Mouse (Mus musculus): ENCODE results near the gene Ccdc85b. TPM values are rescaled to one million over a fixed set of nuclear protein-coding genes. Genes with fewer than 3 reads are reported as not detected.

Gene Ccdc85b
- polyA plus RNA-seq, 1 experiment from 2014 or later: 7.7 TPM

GRCm38 (mm10) chr19:5418750-5419466 is 38.8 kb downstream of the Ccdc85b start:
- H3K9ac ChIP-seq (ENCODE audit: low read length): no peak overlapping the region
- no peaks in the 10 kb centered on the region for H3K27me3 ChIP-seq (ENCODE audit: control insufficient read depth, insufficient read depth, low read depth, low read length)
- no peak for ATAC-seq (ENCODE audit: low read depth)
- 94% methylated on average over 8 of the region's 8 CpGs for WGBS
- no peak overlapping the region for H3K4me3 ChIP-seq (ENCODE audit: low read length)
- no peak overlapping the region for H3K4me2 ChIP-seq (ENCODE audit: low read depth, low read length)
- H3K27ac ChIP-seq (ENCODE audit: low read length): no peak overlapping the region
- H3K9me3 ChIP-seq (ENCODE audit: control insufficient read depth, low read length): no peaks in the 10 kb centered on the region
- H3K4me1 ChIP-seq (replicated peaks; ENCODE audit: control insufficient read depth, insufficient read depth, low read length): peaks cover 10% of the 10 kb centered on the region
- H3K36me3 ChIP-seq (ENCODE audit: control insufficient read depth, insufficient read depth, low read length): peaks cover 15% of the 10 kb centered on the region; the same call in 1 of the 2 replicates

GRCm38 (mm10) chr19:5414534-5414957 is 43.1 kb downstream of the Ccdc85b start:
- H3K27ac ChIP-seq (ENCODE audit: low read length): no peak overlapping the region
- no peaks in the 10 kb centered on the region; the same call in 1 of the 2 replicates for H3K36me3 ChIP-seq (ENCODE audit: control insufficient read depth, insufficient read depth, low read length)
- no peaks in the 10 kb centered on the region; the same call in 1 of the 2 replicates for H3K4me1 ChIP-seq (replicated peaks; ENCODE audit: control insufficient read depth, insufficient read depth, low read length)
- no peaks in the 10 kb centered on the region for H3K9me3 ChIP-seq (ENCODE audit: control insufficient read depth, low read length)
- no peak overlapping the region for H3K4me3 ChIP-seq (ENCODE audit: low read length)
- no peak for ATAC-seq (ENCODE audit: low read depth)
- no peaks in the 10 kb centered on the region for H3K27me3 ChIP-seq (ENCODE audit: control insufficient read depth, insufficient read depth, low read depth, low read length)
- 68% methylated on average over 2 of the region's 2 CpGs for WGBS
- no peak overlapping the region for H3K9ac ChIP-seq (ENCODE audit: low read length)
- no peak overlapping the region for H3K4me2 ChIP-seq (ENCODE audit: low read depth, low read length)

GRCm38 (mm10) chr19:5413840-5414239 is 43.9 kb downstream of the Ccdc85b start:
- Histone ChIP-seq H3K27ac (ENCODE audit: low read length) (no peak overlapping the region), H3K27me3 (ENCODE audit: control insufficient read depth, insufficient read depth, low read depth, low read length) (no peaks in the 10 kb centered on the region), H3K9ac (ENCODE audit: low read length) (no peak overlapping the region), H3K9me3 (ENCODE audit: control insufficient read depth, low read length) (no peaks in the 10 kb centered on the region), H3K4me1 (replicated peaks; ENCODE audit: control insufficient read depth, insufficient read depth, low read length) (no peaks in the 10 kb centered on the region; the same call in 1 of the 2 replicates), H3K4me2 (ENCODE audit: low read depth, low read length) (no peak overlapping the region), H3K36me3 (ENCODE audit: control insufficient read depth, insufficient read depth, low read length) (no peaks in the 10 kb centered on the region; the same call in 1 of the 2 replicates), H3K4me3 (ENCODE audit: low read length) (no peak overlapping the region)
- ATAC-seq (ENCODE audit: low read depth): no peak
- 70% methylated on average over 4 of the region's 4 CpGs for WGBS

- WGBS: 45% methylated on average over 5 of the region's 5 CpGs
- H3K27me3 ChIP-seq (ENCODE audit: control insufficient read depth, insufficient read depth, low read depth, low read length): no peaks in the 10 kb centered on the region
- peaks cover 12% of the 10 kb centered on the region for H3K4me1 ChIP-seq (replicated peaks; ENCODE audit: control insufficient read depth, insufficient read depth, low read length)
- no peaks in the 10 kb centered on the region for H3K36me3 ChIP-seq (ENCODE audit: control insufficient read depth, insufficient read depth, low read length)
- H3K9me3 ChIP-seq (ENCODE audit: control insufficient read depth, low read length): no peaks in the 10 kb centered on the region
- no peak overlapping the region for H3K27ac ChIP-seq (ENCODE audit: low read length)
- no peak overlapping the region for H3K4me2 ChIP-seq (ENCODE audit: low read depth, low read length)
- H3K4me3 ChIP-seq (ENCODE audit: low read length): no peak overlapping the region
- no peak overlapping the region for H3K9ac ChIP-seq (ENCODE audit: low read length)
- ATAC-seq (ENCODE audit: low read depth): no peak
Measured at GRCm38 (mm10) chr19:5411961-5412360, 45.7 kb downstream of the Ccdc85b start.

- Histone ChIP-seq H3K9me3 (ENCODE audit: control insufficient read depth, low read length) (no peaks in the 10 kb centered on the region), H3K4me2 (ENCODE audit: low read depth, low read length) (no peak overlapping the region), H3K36me3 (ENCODE audit: control insufficient read depth, insufficient read depth, low read length) (no peaks in the 10 kb centered on the region), H3K27me3 (ENCODE audit: control insufficient read depth, insufficient read depth, low read depth, low read length) (no peaks in the 10 kb centered on the region), H3K9ac (ENCODE audit: low read length) (no peak overlapping the region), H3K4me1 (replicated peaks; ENCODE audit: control insufficient read depth, insufficient read depth, low read length) (peaks cover 12% of the 10 kb centered on the region), H3K4me3 (ENCODE audit: low read length) (no peak overlapping the region), H3K27ac (ENCODE audit: low read length) (no peak overlapping the region)
- WGBS: 47% methylated on average over 5 of the region's 5 CpGs
- peak; percentile 24; the same call in 1 of the 2 replicates for ATAC-seq (ENCODE audit: low read depth)
Measured at GRCm38 (mm10) chr19:5410641-5411040, 47.1 kb downstream of the Ccdc85b start.

- 53% methylated on average over 5 of the region's 5 CpGs for WGBS
- no peaks in the 10 kb centered on the region for H3K9me3 ChIP-seq (ENCODE audit: control insufficient read depth, low read length)
- no peak overlapping the region for H3K9ac ChIP-seq (ENCODE audit: low read length)
- H3K27me3 ChIP-seq (ENCODE audit: control insufficient read depth, insufficient read depth, low read depth, low read length): no peaks in the 10 kb centered on the region
- peak overlapping the region; percentile 14; the same call in 1 of the 2 replicates for H3K27ac ChIP-seq (ENCODE audit: low read length)
- H3K4me2 ChIP-seq (ENCODE audit: low read depth, low read length): no peak overlapping the region
- no peak overlapping the region for H3K4me3 ChIP-seq (ENCODE audit: low read length)
- ATAC-seq (ENCODE audit: low read depth): 0 out of 2 replicates have a peak, but pooled peaks have one; percentile 16
- peaks cover 12% of the 10 kb centered on the region for H3K4me1 ChIP-seq (replicated peaks; ENCODE audit: control insufficient read depth, insufficient read depth, low read length)
- H3K36me3 ChIP-seq (ENCODE audit: control insufficient read depth, insufficient read depth, low read length): no peaks in the 10 kb centered on the region
Measured at GRCm38 (mm10) chr19:5409068-5409467, 48.6 kb downstream of the Ccdc85b start.

GRCm38 (mm10) chr19:5408057-5409001 is 49.4 kb downstream of the Ccdc85b start:
- no peak for ATAC-seq (ENCODE audit: low read depth)
- WGBS: 70% methylated on average over 13 of the region's 13 CpGs
- Histone ChIP-seq H3K27me3 (ENCODE audit: control insufficient read depth, insufficient read depth, low read depth, low read length) (no peaks in the 10 kb centered on the region), H3K4me2 (ENCODE audit: low read depth, low read length) (peak overlapping the region; percentile 67; the same call in 1 of the 2 replicates), H3K27ac (ENCODE audit: low read length) (peak overlapping the region; percentile 25), H3K36me3 (ENCODE audit: control insufficient read depth, insufficient read depth, low read length) (no peaks in the 10 kb centered on the region), H3K4me1 (replicated peaks; ENCODE audit: control insufficient read depth, insufficient read depth, low read length) (peaks cover 12% of the 10 kb centered on the region), H3K9ac (ENCODE audit: low read length) (no peak overlapping the region), H3K4me3 (ENCODE audit: low read length) (no peak overlapping the region; the same call in 1 of the 2 replicates), H3K9me3 (ENCODE audit: control insufficient read depth, low read length) (no peaks in the 10 kb centered on the region)

GRCm38 (mm10) chr19:5407133-5407532 is 50.6 kb downstream of the Ccdc85b start:
- peak overlapping the region; percentile 67 for H3K4me2 ChIP-seq (ENCODE audit: low read depth, low read length)
- no peaks in the 10 kb centered on the region for H3K9me3 ChIP-seq (ENCODE audit: control insufficient read depth, low read length)
- peak overlapping the region; percentile 61 for H3K4me3 ChIP-seq (ENCODE audit: low read length)
- H3K36me3 ChIP-seq (ENCODE audit: control insufficient read depth, insufficient read depth, low read length): no peaks in the 10 kb centered on the region
- peak overlapping the region; percentile 81 for H3K9ac ChIP-seq (ENCODE audit: low read length)
- H3K27me3 ChIP-seq (ENCODE audit: control insufficient read depth, insufficient read depth, low read depth, low read length): no peaks in the 10 kb centered on the region
- peak overlapping the region; percentile 94 for H3K27ac ChIP-seq (ENCODE audit: low read length)
- peak; percentile 69 for ATAC-seq (ENCODE audit: low read depth)
- H3K4me1 ChIP-seq (replicated peaks; ENCODE audit: control insufficient read depth, insufficient read depth, low read length): peaks cover 12% of the 10 kb centered on the region
- 13% methylated on average over 7 of the region's 7 CpGs for WGBS

All from lung, embryonic 16.5 days (tissue).